29 mouse cellular contexts compared by ENCODE assay signal in the genomic region with DNA sequence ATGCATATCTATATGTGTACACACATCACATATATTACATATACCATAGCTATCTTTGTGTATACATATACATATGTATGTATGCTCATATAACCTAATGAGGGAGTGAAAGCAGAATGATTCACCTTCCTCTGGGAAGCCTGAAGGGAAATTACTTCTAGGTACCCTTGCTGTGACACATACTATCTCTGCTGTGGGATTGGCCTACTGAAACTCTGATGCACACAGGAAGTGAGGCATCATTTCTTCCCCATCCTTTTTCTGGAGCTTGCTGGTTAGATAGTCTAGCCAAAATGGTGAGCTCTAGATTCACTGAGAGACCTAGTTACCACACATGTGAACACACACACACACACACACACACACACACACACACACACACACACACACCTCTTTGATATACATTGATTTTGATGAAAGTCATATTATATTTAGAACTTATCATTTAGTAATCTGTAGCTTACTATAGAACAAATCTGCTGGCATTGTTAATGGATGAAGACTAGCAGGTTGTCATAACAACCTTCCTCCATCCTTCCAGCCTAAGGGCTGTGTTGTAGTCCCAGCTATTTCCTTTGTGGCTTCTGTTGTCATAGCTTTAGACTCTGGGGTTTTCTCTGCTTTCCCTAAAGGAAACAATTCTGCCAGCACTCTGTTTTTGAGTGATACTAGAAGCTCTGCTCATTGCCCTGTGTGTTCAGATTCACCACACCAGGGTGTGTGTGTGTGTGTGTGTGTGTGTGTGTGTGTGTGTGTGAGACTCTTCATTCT. TPM values are rescaled to one million over a fixed set of nuclear protein-coding genes. Genes with fewer than 3 reads are reported as not detected.
"Had no signal": no experiment of that assay in that cellular context is flagged by ENCODE, and none has a peak within 500 bp of the region (broad histone marks: within the 10 kb centered on the region; RNA-seq: fewer than 3 reads in every experiment).

No protein-coding gene starts in this region.

- H3K27me3 ChIP-seq: kidney, embryonic 15.5 days; limb, embryonic 13.5 days; liver, embryonic 12.5 days; liver, embryonic 15.5 days; lung, embryonic 15.5 days; midbrain, embryonic 12.5 days; midbrain, embryonic 15.5 days had no signal

- H3K36me3 ChIP-seq: kidney, embryonic 15.5 days; limb, embryonic 10.5 days; limb, embryonic 13.5 days; liver, embryonic 12.5 days; liver, embryonic 15.5 days; lung, embryonic 15.5 days; midbrain, embryonic 12.5 days; midbrain, embryonic 15.5 days had no signal

- DNase-seq: kidney, adult 8-10 months; kidney, postnatal 10 days; kidney, postnatal 4 days; liver; lung, adult 18-20 months; lung, postnatal 10 days; lung, postnatal 36 days; thymus, adult 18-20 months; thymus, postnatal 14 days; thymus, postnatal 4 days had no signal

- H3K9ac ChIP-seq: kidney, embryonic 15.5 days; limb, embryonic 13.5 days; liver, embryonic 12.5 days; liver, embryonic 15.5 days; lung, embryonic 15.5 days; midbrain, embryonic 12.5 days; midbrain, embryonic 15.5 days had no signal

- H3K4me1 ChIP-seq: kidney, embryonic 15.5 days; limb, embryonic 10.5 days; limb, embryonic 13.5 days; liver, embryonic 12.5 days; liver, embryonic 15.5 days; lung, embryonic 15.5 days; megakaryocyte, embryonic 14.5 days; midbrain, embryonic 12.5 days; midbrain, embryonic 15.5 days had no signal

- H3K27ac ChIP-seq: kidney, embryonic 15.5 days; limb, embryonic 10.5 days; limb, embryonic 13.5 days; liver, embryonic 12.5 days; liver, embryonic 15.5 days; lung, embryonic 15.5 days; midbrain, embryonic 12.5 days; midbrain, embryonic 15.5 days had no signal

- ATAC-seq: liver, embryonic 12.5 days; midbrain, embryonic 15.5 days had no signal

- H3K9me3 ChIP-seq: kidney, embryonic 15.5 days; limb, embryonic 10.5 days; limb, embryonic 13.5 days; liver, embryonic 12.5 days; liver, embryonic 15.5 days; lung, embryonic 15.5 days; megakaryocyte, embryonic 14.5 days; midbrain, embryonic 12.5 days; midbrain, embryonic 15.5 days had no signal

- H3K4me3 ChIP-seq: kidney, embryonic 15.5 days; limb, embryonic 10.5 days; limb, embryonic 13.5 days; liver, embryonic 12.5 days; liver, embryonic 15.5 days; lung, embryonic 15.5 days; megakaryocyte, embryonic 14.5 days; midbrain, embryonic 12.5 days; midbrain, embryonic 15.5 days had no signal

- H3K4me2 ChIP-seq: kidney, embryonic 15.5 days; limb, embryonic 13.5 days; liver, embryonic 12.5 days; liver, embryonic 15.5 days; lung, embryonic 15.5 days; midbrain, embryonic 12.5 days; midbrain, embryonic 15.5 days had no signal

RNA-seq across cellular contexts. Expression of a gene that starts 19.0 kb away (rescaled TPM):
- total RNA-seq: layer of hippocampus, adult 18-20 months; layer of hippocampus, postnatal 14 days; left cerebral cortex, adult 8-10 months; left cerebral cortex, postnatal 25 days had no signal
- polyA plus RNA-seq: kidney, embryonic 15.5 days; limb, embryonic 10.5 days; limb, embryonic 13.5 days; liver, embryonic 12.5 days; liver, embryonic 15.5 days; lung, embryonic 15.5 days; midbrain, embryonic 12.5 days; midbrain, embryonic 15.5 days; neural tube, embryonic 11.5 days; neural tube, embryonic 14.5 days; small intestine, adult 2 months; spleen, adult 2 months; stomach, embryonic 16.5 days; testis, adult 2 months had no signal

RNA-seq across cellular contexts. Expression of a gene that starts 21.9 kb away (rescaled TPM):
- total RNA-seq: layer of hippocampus, adult 18-20 months; layer of hippocampus, postnatal 14 days; left cerebral cortex, adult 8-10 months; left cerebral cortex, postnatal 25 days had no signal
- polyA plus RNA-seq: kidney, embryonic 15.5 days; limb, embryonic 10.5 days; limb, embryonic 13.5 days; liver, embryonic 12.5 days; liver, embryonic 15.5 days; lung, embryonic 15.5 days; midbrain, embryonic 12.5 days; midbrain, embryonic 15.5 days; neural tube, embryonic 11.5 days; neural tube, embryonic 14.5 days; small intestine, adult 2 months; spleen, adult 2 months; stomach, embryonic 16.5 days had no signal

RNA-seq across cellular contexts. Expression of a gene that starts 39.1 kb away (rescaled TPM):
- total RNA-seq: layer of hippocampus, adult 18-20 months; layer of hippocampus, postnatal 14 days; left cerebral cortex, adult 8-10 months; left cerebral cortex, postnatal 25 days had no signal
- polyA plus RNA-seq: kidney, embryonic 15.5 days; limb, embryonic 10.5 days; limb, embryonic 13.5 days; liver, embryonic 12.5 days; liver, embryonic 15.5 days; lung, embryonic 15.5 days; midbrain, embryonic 12.5 days; midbrain, embryonic 15.5 days; neural tube, embryonic 11.5 days; neural tube, embryonic 14.5 days; small intestine, adult 2 months; spleen, adult 2 months; stomach, embryonic 16.5 days had no signal
